Mouse (Mus musculus) ES-E14 (cell line): ENCODE measurements at regions not wholly inside any gene's neighbourhood (a gene's known extent, or its start where the extent isn't known, plus 50 kb on each side); places are given as distances from the start of the nearest gene placed in this dataset.

Source experiments
- DNase-seq: peaks from one replicate; pipeline ENCODE4 v3.0.0-alpha.2; 2013; ENCODE audit warnings: low read depth, low spot score
- H3K27ac ChIP-seq: 2 replicates; pipeline ENCODE4 v1.5.1; 2012; ENCODE audit warnings: low read depth, mild to moderate bottlenecking, low read length, moderate library complexity, mixed read lengths; ENCODE audit not compliant: poor library complexity, insufficient read depth, severe bottlenecking
- H3K36me3 ChIP-seq: 2 replicates; pipeline ENCODE4 v1.6.1; 2012; ENCODE audit warnings: mild to moderate bottlenecking, low read length, moderate library complexity, mixed read lengths; ENCODE audit not compliant: control insufficient read depth, poor library complexity, insufficient read depth, severe bottlenecking
- H3K4me1 ChIP-seq, 2 experiments: fragments of 150-350 bp in 1 of 2; sonication (generic) in 1 of 2; 2 replicates each; pipeline ENCODE4 v1.6.1; 2012; ENCODE audit warnings: low read length in 2 of 2, mild to moderate bottlenecking in 1 of 2, mixed read lengths in 1 of 2; ENCODE audit not compliant: control insufficient read depth in 2 of 2, insufficient read depth in 2 of 2, poor library complexity in 1 of 2
- H3K4me3 ChIP-seq, 2 experiments: fragments of 150-350 bp in 1 of 2; sonication (generic) in 1 of 2; 2 replicates each; pipeline ENCODE4 v1.5.1; 2012; ENCODE audit warnings: low read length in 2 of 2, low read depth in 1 of 2, mild to moderate bottlenecking in 1 of 2, mixed read lengths in 1 of 2; ENCODE audit not compliant: insufficient read depth in 1 of 2, poor library complexity in 1 of 2, severe bottlenecking in 1 of 2
- H3K9ac ChIP-seq: 2 replicates; pipeline ENCODE4 v1.6.1; 2012; ENCODE audit warnings: low read depth, mild to moderate bottlenecking, low read length, mixed read lengths; ENCODE audit not compliant: poor library complexity, insufficient read depth, severe bottlenecking
- H3K9me3 ChIP-seq: fragments of 150-350 bp; sonication (generic); 2 replicates; pipeline ENCODE4 v1.6.1; 2012; ENCODE audit warnings: low read depth, mild to moderate bottlenecking, low read length; ENCODE audit not compliant: control insufficient read depth, insufficient read depth
- CHD2 ChIP-seq: IDR thresholded peaks from 2 replicates; pipeline ENCODE4 v1.6.1; 2014; ENCODE audit warnings: mild to moderate bottlenecking, low read depth, low read length, inconsistent platforms
- HCFC1 ChIP-seq: IDR thresholded peaks from 2 replicates; pipeline ENCODE4 v1.6.1; 2012; ENCODE audit warnings: low read length, inconsistent platforms, borderline replicate concordance; ENCODE audit not compliant: insufficient read depth
- MAFK ChIP-seq: IDR thresholded peaks from 2 replicates; pipeline ENCODE4 v1.6.1; 2014; ENCODE audit warnings: mild to moderate bottlenecking, low read depth, low read length, inconsistent platforms; ENCODE audit not compliant: insufficient read depth
- ZC3H11A ChIP-seq: IDR thresholded peaks from 2 replicates; pipeline ENCODE4 v1.6.1; 2012; ENCODE audit warnings: low read depth, mild to moderate bottlenecking, inconsistent platforms, low read length, borderline replicate concordance
- ZNF384 ChIP-seq: IDR thresholded peaks from 2 replicates; pipeline ENCODE4 v1.6.1; 2012; ENCODE audit warnings: low read depth, low read length, inconsistent platforms
- in situ Hi-C, 2 experiments: fragments of 600-800 bp; cut with MboI; formaldehyde crosslinking; loops; one replicate each; pipeline ENCODE4 v1.15.1; 2025; ENCODE audit warnings: low sequenced_read_pairs in 2 of 2, inconsistent platforms in 1 of 2; ENCODE audit not compliant: unreplicated experiment in 2 of 2

GRCm38 (mm10) chr2:178684026-178684958 is 254.0 kb downstream of the Cdh26 start:
- H3K36me3 ChIP-seq, result no peaks in the 10 kb centered on the region
- in situ Hi-C loops, result no loop called here
- H3K4me3 ChIP-seq, result no peak overlapping the region
- H3K27ac ChIP-seq, result no peak overlapping the region
- DNase-seq, result no peak
- no peaks in the 10 kb centered on the region for H3K9me3 ChIP-seq
- no peak for TF ChIP-seq HCFC1
- no peak for TF ChIP-seq ZC3H11A
- TF ChIP-seq CHD2, result no peak
- no peak for TF ChIP-seq ZNF384
- TF ChIP-seq MAFK, result no peak
- no peak overlapping the region for H3K9ac ChIP-seq
- no peaks in the 10 kb centered on the region for H3K4me1 ChIP-seq

GRCm38 (mm10) chr2:178685211-178685610 is 254.9 kb downstream of the Cdh26 start:
- Histone ChIP-seq H3K36me3 (no peaks in the 10 kb centered on the region), H3K9ac (no peak overlapping the region), H3K27ac (no peak overlapping the region), H3K4me3 (no peak overlapping the region), H3K4me1 (no peaks in the 10 kb centered on the region), H3K9me3 (no peaks in the 10 kb centered on the region)
- in situ Hi-C loops, result no loop called here
- DNase-seq, result no peak
- TF ChIP-seq HCFC1 (no peak), ZC3H11A (no peak), CHD2 (no peak), ZNF384 (no peak), MAFK (no peak)

- H3K4me3 ChIP-seq, result no peak overlapping the region
- H3K27ac ChIP-seq, result no peak overlapping the region
- in situ Hi-C loops, result no loop called here
- no peaks in the 10 kb centered on the region for H3K9me3 ChIP-seq
- no peak overlapping the region for H3K9ac ChIP-seq
- no peak for DNase-seq
- no peak for TF ChIP-seq HCFC1
- no peak for TF ChIP-seq ZC3H11A
- no peak for TF ChIP-seq MAFK
- no peak for TF ChIP-seq CHD2
- no peak for TF ChIP-seq ZNF384
- no peaks in the 10 kb centered on the region for H3K36me3 ChIP-seq
- no peaks in the 10 kb centered on the region for H3K4me1 ChIP-seq
These were observed 255.9 kb downstream of the Cdh26 start for GRCm38 (mm10) chr2:178686167-178686601.

GRCm38 (mm10) chr2:178688586-178688985 is 258.3 kb downstream of the Cdh26 start:
- Histone ChIP-seq H3K36me3 (no peaks in the 10 kb centered on the region), H3K9me3 (no peaks in the 10 kb centered on the region), H3K4me1 (no peaks in the 10 kb centered on the region), H3K27ac (no peak overlapping the region), H3K4me3 (no peak overlapping the region), H3K9ac (no peak overlapping the region)
- DNase-seq, result no peak
- in situ Hi-C loops, result no loop called here
- no peak for TF ChIP-seq ZC3H11A
- no peak for TF ChIP-seq MAFK
- no peak for TF ChIP-seq ZNF384
- TF ChIP-seq HCFC1, result no peak
- no peak for TF ChIP-seq CHD2
